Mouse (Mus musculus): ENCODE data around the gene Usp40. TPM values are rescaled to one million over a fixed set of nuclear protein-coding genes. Genes with fewer than 3 reads are reported as not detected.

Gene Usp40
- total RNA-seq, 2 experiments from 2014 or later: 10.6 to 27.2 TPM

- ATAC-seq (replicated peaks; ENCODE audit: poor library complexity, severe bottlenecking): peak; percentile 99
These were observed 107.4 kb downstream of the Usp40 start for GRCm38 (mm10) chr1:87900979-87901378.

- ATAC-seq (replicated peaks; ENCODE audit: poor library complexity, severe bottlenecking): no peak
These were observed 108.7 kb downstream of the Usp40 start for GRCm38 (mm10) chr1:87899701-87900100.

- ATAC-seq (replicated peaks; ENCODE audit: poor library complexity, severe bottlenecking): no peak
These were observed 111.4 kb downstream of the Usp40 start for GRCm38 (mm10) chr1:87896921-87897320.

Other genes with a start within 250 kb of the Usp40 start
- 1.6 and 2.8 TPM in 2 replicates for gene Sag, start 204.9 kb downstream of the Usp40 start, total RNA-seq (2014; fragmentation: Nextera tagmentation)
- 0.39 and 0.57 TPM in 2 replicates for gene Sag, start 204.9 kb downstream of the Usp40 start, total RNA-seq (2017)
- gene Dgkd, start 155.3 kb downstream of the Usp40 start, total RNA-seq (2014; fragmentation: Nextera tagmentation): 71.4 and 92.2 TPM in 2 replicates
- gene Dgkd, start 155.3 kb downstream of the Usp40 start, total RNA-seq (2017): 44.7 and 53.7 TPM in 2 replicates
- gene Ugt1a10, start 46.8 kb upstream of the Usp40 start, total RNA-seq (2014; fragmentation: Nextera tagmentation): not detected in 2 replicates
- gene Ugt1a10, start 46.8 kb upstream of the Usp40 start, total RNA-seq (2017): not detected in 2 replicates
- gene Ugt1a9, start 62.2 kb upstream of the Usp40 start, total RNA-seq (2014; fragmentation: Nextera tagmentation): not detected in 2 replicates
- not detected in 2 replicates for gene Ugt1a9, start 62.2 kb upstream of the Usp40 start, total RNA-seq (2017)
- gene Ugt1a8, start 79.3 kb upstream of the Usp40 start, total RNA-seq (2014; fragmentation: Nextera tagmentation): not detected in 2 replicates
- not detected in 2 replicates for gene Ugt1a8, start 79.3 kb upstream of the Usp40 start, total RNA-seq (2017)
- gene Ugt1a7c, start 86.5 kb upstream of the Usp40 start, total RNA-seq (2014; fragmentation: Nextera tagmentation): 25.2 and 25.5 TPM in 2 replicates
- 49.7 and 55.1 TPM in 2 replicates for gene Ugt1a7c, start 86.5 kb upstream of the Usp40 start, total RNA-seq (2017)
- gene Ugt1a6b, start 94.7 kb upstream of the Usp40 start, total RNA-seq (2014; fragmentation: Nextera tagmentation): 0.88 and 1.3 TPM in 2 replicates
- gene Ugt1a6b, start 94.7 kb upstream of the Usp40 start, total RNA-seq (2017): 1.5 and 1.6 TPM in 2 replicates
- gene Ugt1a6a, start 126.3 kb upstream of the Usp40 start, total RNA-seq (2014; fragmentation: Nextera tagmentation): 9.2 TPM in 2 replicates
- 2.3 and 2.6 TPM in 2 replicates for gene Ugt1a6a, start 126.3 kb upstream of the Usp40 start, total RNA-seq (2017)
- gene Ugt1a5, start 157.5 kb upstream of the Usp40 start, total RNA-seq (2014; fragmentation: Nextera tagmentation): 1.4 and 7.4 TPM in 2 replicates
- gene Ugt1a5, start 157.5 kb upstream of the Usp40 start, total RNA-seq (2017): 0.98 and 0.99 TPM in 2 replicates
- 1.2 and 2.5 TPM in 2 replicates for gene Ugt1a2, start 192.1 kb upstream of the Usp40 start, total RNA-seq (2014; fragmentation: Nextera tagmentation)
- not detected in 2 replicates for gene Ugt1a2, start 192.1 kb upstream of the Usp40 start, total RNA-seq (2017)
- not detected in 2 replicates for gene Dnajb3, start 197.2 kb upstream of the Usp40 start, total RNA-seq (2014; fragmentation: Nextera tagmentation)
- gene Dnajb3, start 197.2 kb upstream of the Usp40 start, total RNA-seq (2017): 1.1 TPM in 1 of 2 replicates, not detected in the other
- gene Ugt1a1, start 203.4 kb upstream of the Usp40 start, total RNA-seq (2014; fragmentation: Nextera tagmentation): 0.83 and 1.2 TPM in 2 replicates
- gene Ugt1a1, start 203.4 kb upstream of the Usp40 start, total RNA-seq (2017): 0.72 TPM in 1 of 2 replicates, not detected in the other
- 0.34 TPM in 1 of 2 replicates, not detected in the other for gene Mroh2a, start 218.4 kb upstream of the Usp40 start, total RNA-seq (2014; fragmentation: Nextera tagmentation)
- 0.10 and 0.13 TPM in 2 replicates for gene Mroh2a, start 218.4 kb upstream of the Usp40 start, total RNA-seq (2017)

Measured in granulocyte monocyte progenitor cell, adult 5-6 weeks (primary cell).